Mouse (Mus musculus) thymus, adult 2 months (tissue): ENCODE results near the gene Ubn1. TPM values are rescaled to one million over a fixed set of nuclear protein-coding genes. Genes with fewer than 3 reads are reported as not detected.
A peak's percentile ranks its signal among the peaks of the same experiment; 100 is the strongest.

ENCODE experiments used
- DNase-seq: peaks from one replicate; pipeline ENCODE4 v3.0.0; 2021
- H3K27ac ChIP-seq: fragments of 200-500 bp; 2 replicates; pipeline ENCODE4 v1.5.1; 2012; ENCODE audit warnings: low read length, control low read depth; ENCODE audit not compliant: control insufficient read depth, insufficient read depth
- H3K27me3 ChIP-seq: fragments of 200-500 bp; 2 replicates; pipeline ENCODE4 v1.6.1; 2012; ENCODE audit warnings: mild to moderate bottlenecking, low read length, moderate library complexity, mixed read lengths; ENCODE audit not compliant: control insufficient read depth, insufficient read depth
- H3K36me3 ChIP-seq: fragments of 200-500 bp; 2 replicates; pipeline ENCODE4 v1.6.1; 2012; ENCODE audit warnings: mild to moderate bottlenecking, low read length, moderate library complexity; ENCODE audit not compliant: control insufficient read depth, insufficient read depth
- H3K4me1 ChIP-seq: fragments of 200-500 bp; replicated peaks from 2 replicates; pipeline ENCODE4 v1.6.1; 2012; ENCODE audit warnings: low read length; ENCODE audit not compliant: control insufficient read depth, insufficient read depth
- H3K4me3 ChIP-seq: fragments of 200-500 bp; 2 replicates; pipeline ENCODE4 v1.5.1; 2012; ENCODE audit warnings: mild to moderate bottlenecking, low read length, control low read depth, moderate library complexity; ENCODE audit not compliant: control insufficient read depth, insufficient read depth
- CTCF ChIP-seq: fragments of 200-500 bp; IDR thresholded peaks from 2 replicates; pipeline ENCODE4 v1.5.1; 2012; ENCODE audit warnings: mild to moderate bottlenecking, control low read depth, low read length, moderate library complexity, borderline replicate concordance; ENCODE audit not compliant: control insufficient read depth, poor library complexity, insufficient read depth; ENCODE audit errors: extremely low read depth
- POLR2A ChIP-seq: fragments of 200-500 bp; IDR thresholded peaks from 2 replicates; pipeline ENCODE4 v1.6.1; 2012; ENCODE audit warnings: mild to moderate bottlenecking, low read length, control low read depth, moderate library complexity; ENCODE audit not compliant: control insufficient read depth, poor library complexity, insufficient read depth; ENCODE audit errors: extremely low read depth
- WGBS: fragments of 180-500 bp; shearing (Covaris S2); methylation state at CpG from one replicate; pipeline ENCODE4 v1.1.7; 2018; 5-methylcytosine and 5-hydroxymethylcytosine counted together
- polyA plus RNA-seq: library from polyadenylated mRNA; depleted of rRNA; stranded (reverse); fragments of >200 nt; gene quantifications from 2 replicates; pipeline ENCODE4 v1.2.3, GENCODE M21; 2012

The Ubn1 gene
- polyA plus RNA-seq, 1 experiment: 106 TPM

DNA sequence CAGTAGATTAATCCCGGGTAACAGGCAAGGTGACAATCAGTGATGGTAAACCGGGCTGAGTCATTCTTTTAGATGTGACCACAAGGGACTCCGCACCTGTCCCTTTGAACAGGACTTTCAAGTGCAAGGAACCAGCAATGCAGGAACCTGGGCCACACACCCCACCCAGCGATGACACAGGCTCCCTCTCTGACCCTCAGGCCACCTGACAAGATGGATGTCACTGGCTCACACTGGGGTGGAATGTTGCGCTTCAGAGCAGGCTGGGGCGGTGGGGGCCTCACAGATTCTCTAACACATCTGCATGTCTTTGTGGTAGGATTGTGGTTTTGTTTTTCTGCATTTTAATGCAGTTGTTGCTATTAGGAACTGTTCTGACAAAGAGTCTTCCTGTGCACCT lies 73.6 kb downstream of the Ubn1 start:
- TF ChIP-seq CTCF (no peak), POLR2A (no peak)
- no peak overlapping the region for H3K27ac ChIP-seq
- H3K36me3 ChIP-seq: no peaks in the 10 kb centered on the region
- no peak for DNase-seq
- no peak overlapping the region for H3K4me3 ChIP-seq
- 37% methylated on average over 6 of the region's 6 CpGs for WGBS
- no peaks in the 10 kb centered on the region for H3K4me1 ChIP-seq
- H3K27me3 ChIP-seq: no peaks in the 10 kb centered on the region

DNA sequence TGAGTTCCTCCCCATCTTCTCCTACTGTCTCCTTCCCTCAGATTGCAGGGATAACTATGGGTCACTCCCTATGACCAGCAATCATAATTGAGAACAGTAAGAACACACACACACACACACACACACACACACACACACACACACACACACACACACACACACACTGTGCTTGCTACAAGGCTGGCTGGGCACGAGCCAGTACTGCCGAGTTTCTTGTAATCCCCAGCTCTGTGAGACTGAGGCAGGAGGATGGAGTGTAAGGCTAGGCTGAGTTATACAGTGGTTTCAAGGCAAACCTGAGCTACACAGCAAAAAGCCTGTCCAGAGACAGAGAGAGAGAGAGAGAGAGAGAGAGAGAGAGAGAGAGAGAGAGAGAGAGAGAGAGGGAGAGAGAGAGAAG lies 80.3 kb downstream of the Ubn1 start:
- WGBS: 37% methylated on average over 2 of the region's 2 CpGs
- TF ChIP-seq POLR2A (no peak), CTCF (no peak)

DNA sequence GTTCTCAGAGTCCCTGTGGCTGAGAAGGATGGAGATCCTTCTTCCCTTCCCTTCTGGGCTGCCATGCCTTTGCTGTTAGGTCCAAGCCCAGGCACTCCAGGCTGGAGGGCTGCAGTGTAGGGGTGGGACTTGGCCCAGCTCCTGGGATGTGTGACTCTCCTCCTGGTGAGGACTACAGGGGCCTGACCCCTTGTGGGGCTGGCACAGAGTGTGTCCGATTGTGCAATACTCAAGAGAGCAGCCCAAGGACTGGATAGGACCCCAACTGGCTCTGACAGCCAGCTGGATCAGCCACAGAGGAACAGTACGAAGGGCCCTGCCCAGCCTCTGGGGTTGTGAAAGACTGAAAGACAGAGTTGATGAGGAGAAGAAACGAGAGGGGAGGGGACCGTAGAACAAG lies 80.9 kb downstream of the Ubn1 start:
- DNase-seq: no peak
- no peaks in the 10 kb centered on the region for H3K4me1 ChIP-seq
- no peak overlapping the region for H3K4me3 ChIP-seq
- 34% methylated on average over 4 of the region's 4 CpGs for WGBS
- H3K27me3 ChIP-seq: peaks cover 10% of the 10 kb centered on the region; the same call in 1 of the 2 replicates
- H3K36me3 ChIP-seq: no peaks in the 10 kb centered on the region
- H3K27ac ChIP-seq: no peak overlapping the region
- no peak for TF ChIP-seq POLR2A
- no peak for TF ChIP-seq CTCF

More for the DNA sequence above, 80.3 kb downstream of the Ubn1 start:
- Histone ChIP-seq H3K36me3 (no peaks in the 10 kb centered on the region), H3K27me3 (peaks cover 10% of the 10 kb centered on the region; the same call in 1 of the 2 replicates), H3K4me1 (no peaks in the 10 kb centered on the region), H3K27ac (no peak overlapping the region), H3K4me3 (no peak overlapping the region)
- no peak for DNase-seq

DNA sequence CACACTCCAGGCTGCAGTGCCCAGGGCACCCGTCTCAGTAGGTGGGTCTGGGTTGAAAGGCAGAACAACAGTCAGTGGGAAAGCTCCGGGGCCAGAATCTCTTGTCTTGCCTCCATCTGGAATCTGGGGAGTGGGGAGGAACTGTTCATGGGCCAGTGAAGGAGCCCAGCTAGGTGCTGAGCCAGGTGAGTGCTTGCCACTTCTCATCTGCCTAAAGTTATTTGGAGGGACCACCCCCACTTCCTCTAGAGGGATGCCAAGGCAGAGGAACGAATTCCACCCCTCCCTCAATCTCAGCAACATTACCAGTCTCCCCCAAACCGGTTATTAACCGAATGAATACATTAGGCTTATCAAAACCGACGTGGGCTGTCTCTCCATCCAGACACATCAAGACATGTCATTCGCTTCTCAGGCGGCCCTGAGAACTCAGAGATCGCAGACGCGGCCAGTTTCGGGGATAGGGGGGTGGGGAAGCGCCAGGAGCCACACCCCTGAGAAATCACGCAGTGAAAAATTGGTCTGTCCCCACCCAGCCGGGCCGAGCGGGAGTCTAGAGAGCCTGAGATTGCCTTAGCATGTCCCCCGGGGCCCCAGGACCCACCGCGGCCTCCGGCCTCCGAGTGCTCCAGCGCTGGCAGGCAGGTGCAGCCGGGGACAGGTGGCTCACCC lies 81.5 kb downstream of the Ubn1 start:
- no peak for DNase-seq
- no peaks in the 10 kb centered on the region for H3K36me3 ChIP-seq
- no peak for TF ChIP-seq POLR2A
- no peak for TF ChIP-seq CTCF
- H3K27me3 ChIP-seq: peaks cover 10% of the 10 kb centered on the region; the same call in 1 of the 2 replicates
- H3K4me1 ChIP-seq: no peaks in the 10 kb centered on the region
- WGBS: 8% methylated on average over 25 of the region's 25 CpGs
- H3K27ac ChIP-seq: no peak overlapping the region
- H3K4me3 ChIP-seq: 0 out of 2 replicates have a peak overlapping the region, but pooled peaks have one; percentile 1

DNA sequence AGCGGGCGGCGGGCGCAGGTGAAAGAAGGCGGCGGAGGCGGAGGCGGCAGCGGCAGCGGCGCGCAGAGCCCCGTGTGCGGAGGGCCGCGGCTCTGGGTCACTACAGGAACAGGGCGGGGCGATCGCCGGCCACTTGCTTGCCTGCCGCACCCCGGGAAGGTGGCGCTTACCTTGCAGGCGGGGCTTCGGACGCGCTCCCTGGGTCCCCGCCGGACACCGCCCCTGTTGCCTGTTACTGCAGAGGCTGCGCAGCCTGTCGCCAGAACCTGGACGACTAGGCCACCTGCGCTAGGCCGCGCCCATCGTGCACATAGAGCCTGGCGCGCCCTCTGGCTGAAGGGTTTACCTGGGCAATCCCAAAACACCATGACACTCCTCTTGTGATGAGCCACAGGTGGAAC lies 82.5 kb downstream of the Ubn1 start, which contains the start of gene Ppl:
TSS of gene Ppl (minus strand) at position 21 of the 401 bp plus-strand sequence.
- H3K4me1 ChIP-seq: no peaks in the 10 kb centered on the region
- H3K27ac ChIP-seq: no peak within 1 kb of the TSS
- H3K27me3 ChIP-seq: peaks cover 10% of the 10 kb centered on the region; the same call in 1 of the 2 replicates
- H3K4me3 ChIP-seq: peak within 1 kb of the TSS; percentile 11
- no peaks in the 10 kb centered on the region for H3K36me3 ChIP-seq
- no peak for DNase-seq
- TF ChIP-seq POLR2A (no peak), CTCF (no peak)
- 4% methylated on average over 39 of the region's 39 CpGs for WGBS

DNA sequence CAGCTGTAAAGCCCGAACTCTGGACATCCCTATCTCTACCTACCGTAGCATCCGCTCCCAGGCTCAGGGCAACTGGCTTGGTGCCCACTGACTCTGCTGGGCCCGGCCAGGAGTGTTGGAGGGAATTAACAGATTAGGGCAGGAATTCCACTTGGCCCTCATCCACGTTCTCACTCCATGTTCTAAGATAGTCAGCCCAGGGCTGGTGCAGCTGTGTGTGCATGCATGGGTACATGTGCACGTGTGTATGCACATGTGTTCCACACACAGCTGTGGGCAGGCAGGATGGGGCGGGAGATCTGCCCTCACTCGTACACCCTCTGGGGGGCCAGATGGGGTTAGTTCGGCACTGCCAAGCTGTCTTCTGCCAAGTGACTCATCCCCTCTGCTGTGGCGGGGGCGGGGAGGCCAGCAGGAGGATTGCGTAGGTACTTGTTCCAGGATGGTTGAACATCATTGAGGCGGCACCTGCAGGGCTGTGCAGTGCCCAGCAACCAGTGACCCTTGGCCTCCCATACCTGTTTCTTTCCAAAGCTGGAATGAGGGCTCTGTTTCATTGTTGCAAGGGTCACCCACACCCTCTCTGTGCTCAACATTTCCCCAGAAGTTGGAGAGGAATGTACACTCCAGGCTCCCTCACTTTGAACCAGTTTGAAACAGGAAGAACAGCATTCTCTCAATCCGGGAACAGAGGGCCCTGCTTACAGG lies 84.9 kb downstream of the Ubn1 start:
- 87% methylated on average over 14 of the region's 14 CpGs for WGBS
- no peak for DNase-seq
- Histone ChIP-seq H3K27ac (no peak overlapping the region), H3K27me3 (peaks cover 10% of the 10 kb centered on the region; the same call in 1 of the 2 replicates), H3K4me1 (no peaks in the 10 kb centered on the region), H3K4me3 (no peak overlapping the region), H3K36me3 (no peaks in the 10 kb centered on the region)
- TF ChIP-seq POLR2A: no peak
- TF ChIP-seq CTCF: no peak
